8 mouse cellular contexts compared by ENCODE assay signal in genomic region chr19:58454261-58455060, GRCm38 (mm10). TPM values are rescaled to one million over a fixed set of nuclear protein-coding genes. Genes with fewer than 3 reads are reported as not detected.
DNase-seq lines count a peak whose midpoint lies in the region; ATAC-seq and TF ChIP-seq lines count a peak whose summit lies in the region.

No protein-coding gene starts in this region.

- WGBS in spleen, adult 2 months: 1% methylated on average over 61 of the region's 61 CpGs
- under 1% methylated on average over 60 of the region's 61 CpGs for WGBS in forebrain, embryonic 12.5 days
- under 1% methylated on average over 61 of the region's 61 CpGs for WGBS in heart, embryonic 16.5 days
- under 1% methylated on average over 60 of the region's 61 CpGs for WGBS in liver, embryonic 13.5 days (ENCODE audit: insufficient replicate concordance)

- no peaks in the 10 kb centered on the region for H3K36me3 ChIP-seq in spleen, adult 2 months (ENCODE audit: control insufficient read depth, insufficient read depth, low read length)
- no peaks in the 10 kb centered on the region for H3K36me3 ChIP-seq in forebrain, embryonic 12.5 days (replicated peaks)
- H3K36me3 ChIP-seq in heart, embryonic 16.5 days (ENCODE audit: control insufficient read depth, insufficient read depth): no peaks in the 10 kb centered on the region
- no peaks in the 10 kb centered on the region for H3K36me3 ChIP-seq in liver, embryonic 13.5 days

- peaks cover 15% of the 10 kb centered on the region for H3K27me3 ChIP-seq in spleen, adult 2 months (ENCODE audit: control insufficient read depth, insufficient read depth, low read length)
- peaks cover 82% of the 10 kb centered on the region for H3K27me3 ChIP-seq in forebrain, embryonic 12.5 days
- peaks cover 40% of the 10 kb centered on the region for H3K27me3 ChIP-seq in heart, embryonic 16.5 days (ENCODE audit: control insufficient read depth, insufficient read depth, low read length)
- peaks cover 76% of the 10 kb centered on the region for H3K27me3 ChIP-seq in liver, embryonic 13.5 days

- peak overlapping the region; percentile 95 for H3K4me2 ChIP-seq in forebrain, embryonic 12.5 days
- peak overlapping the region; percentile 100 for H3K4me2 ChIP-seq in heart, embryonic 16.5 days (ENCODE audit: low read depth, low read length)
- peak overlapping the region; percentile 62 for H3K4me2 ChIP-seq in liver, embryonic 13.5 days

- peaks cover 26% of the 10 kb centered on the region for H3K4me1 ChIP-seq in spleen, adult 2 months (ENCODE audit: control insufficient read depth, insufficient read depth, insufficient read length)
- peaks cover 66% of the 10 kb centered on the region for H3K4me1 ChIP-seq in forebrain, embryonic 12.5 days
- H3K4me1 ChIP-seq in heart, embryonic 16.5 days (ENCODE audit: control insufficient read depth, insufficient read depth, low read length): peaks cover 24% of the 10 kb centered on the region
- peaks cover 15% of the 10 kb centered on the region for H3K4me1 ChIP-seq in liver, embryonic 13.5 days (replicated peaks)

- DNase-seq in spleen, adult 2 months (ENCODE audit: low read depth in 1 of 2, low spot score in 2 of 2): peak in 1 of 2 experiments; percentile 6
- no peak for DNase-seq in spleen, adult 12 weeks (ENCODE audit: low spot score)
- peak; percentile 72 to 83 for DNase-seq in kidney, postnatal 4 days
- no peak for DNase-seq in liver, embryonic 13.5 days
- peak; percentile 75 for DNase-seq in neural tube, embryonic 10.5 days (ENCODE audit: extremely low spot score, low spot score)
- DNase-seq in thymus, postnatal 10 days (ENCODE audit: low spot score in 2 of 2): peak; percentile 38 to 65

- TF ChIP-seq CTCF in spleen, adult 2 months (IDR thresholded peaks at IDR 0.05; ENCODE audit: extremely low read depth, insufficient read depth, insufficient read length, insufficient replicate concordance): 0 out of 2 replicates have a peak, but pooled peaks have one; percentile 0

- peak; percentile 28 for ATAC-seq in forebrain, embryonic 12.5 days (ENCODE audit: low FRiP score)
- ATAC-seq in heart, embryonic 16.5 days (replicated peaks; ENCODE audit: extremely low read depth, insufficient read depth, low FRiP score): peak; percentile 38
- ATAC-seq in liver, embryonic 13.5 days (ENCODE audit: low read depth): peak; percentile 14; the same call in 1 of the 2 replicates

- H3K4me3 ChIP-seq in spleen, adult 2 months (ENCODE audit: extremely low read depth, insufficient read depth, insufficient read length): peak overlapping the region; percentile 57
- H3K4me3 ChIP-seq in forebrain, embryonic 12.5 days (replicated peaks): peak overlapping the region; percentile 53
- H3K4me3 ChIP-seq in heart, embryonic 16.5 days (ENCODE audit: low read length): peak overlapping the region; percentile 68
- peak overlapping the region; percentile 51 for H3K4me3 ChIP-seq in liver, embryonic 13.5 days (replicated peaks)

- H3K27ac ChIP-seq in spleen, adult 2 months (ENCODE audit: insufficient read depth, low read length): no peak overlapping the region
- peak overlapping the region; percentile 31; the same call in 1 of the 2 replicates for H3K27ac ChIP-seq in forebrain, embryonic 12.5 days
- H3K27ac ChIP-seq in heart, embryonic 16.5 days (ENCODE audit: low read length): peak overlapping the region; percentile 34; the same call in 1 of the 2 replicates
- no peak overlapping the region for H3K27ac ChIP-seq in liver, embryonic 13.5 days

- TF ChIP-seq POLR2A in spleen, adult 2 months (IDR thresholded peaks at IDR 0.05; ENCODE audit: low read depth, low read length): no peak

- H3K9ac ChIP-seq in forebrain, embryonic 12.5 days: peak overlapping the region; percentile 61
- H3K9ac ChIP-seq in heart, embryonic 16.5 days (ENCODE audit: low read length): peak overlapping the region; percentile 68
- H3K9ac ChIP-seq in liver, embryonic 13.5 days: peak overlapping the region; percentile 43; the same call in 1 of the 2 replicates

- no peaks in the 10 kb centered on the region for H3K9me3 ChIP-seq in forebrain, embryonic 12.5 days
- no peaks in the 10 kb centered on the region for H3K9me3 ChIP-seq in heart, embryonic 16.5 days (replicated peaks; ENCODE audit: control insufficient read depth, low read length)
- H3K9me3 ChIP-seq in liver, embryonic 13.5 days (replicated peaks): no peaks in the 10 kb centered on the region

RNA-seq across cellular contexts. Expression of gene Gfra1, which starts 1.2 kb away (rescaled TPM):
- polyA plus RNA-seq in spleen, adult 2 months (2012; rRNA removed): 0.09 and 0.82 TPM in 2 replicates
- 16.7 and 23.9 TPM in 2 replicates for polyA plus RNA-seq in forebrain, embryonic 12.5 days (2016; fragmentation: Nextera tagmentation; extraction: Ambion mirVana)
- polyA plus RNA-seq in heart, embryonic 16.5 days (2015; fragmentation: Nextera tagmentation; extraction: Ambion mirVana): 6.6 and 13.1 TPM in 2 replicates
- polyA plus RNA-seq in liver, embryonic 13.5 days (2015; fragmentation: Nextera tagmentation; extraction: Ambion mirVana): 5.8 and 7.3 TPM in 2 replicates

RNA-seq across cellular contexts. Expression of gene Ccdc172, which starts 57.3 kb away (rescaled TPM):
- polyA plus RNA-seq in spleen, adult 2 months (2012; rRNA removed): not detected in 2 replicates
- polyA plus RNA-seq in forebrain, embryonic 12.5 days (2016; fragmentation: Nextera tagmentation; extraction: Ambion mirVana): not detected in 2 replicates
- not detected in 2 replicates for polyA plus RNA-seq in heart, embryonic 16.5 days (2015; fragmentation: Nextera tagmentation; extraction: Ambion mirVana)
- polyA plus RNA-seq in liver, embryonic 13.5 days (2015; fragmentation: Nextera tagmentation; extraction: Ambion mirVana): not detected in 2 replicates

Comparison
In these comparisons a context has a peak if more than half of its experiments do, and no peak if none do; other contexts are left out.
1. DNase-seq: peak in kidney, postnatal 4 days (2 of 2), neural tube, embryonic 10.5 days (single experiment) and thymus, postnatal 10 days (2 of 2); none in spleen, adult 12 weeks (single experiment) and liver, embryonic 13.5 days (single experiment).
2. H3K27ac ChIP-seq: peak in forebrain, embryonic 12.5 days (single experiment) and heart, embryonic 16.5 days (single experiment); none in spleen, adult 2 months (single experiment) and liver, embryonic 13.5 days (single experiment).
3. Peak in every context shown above with its lines, with median percentiles within 50 percentile points of each other: H3K4me3 ChIP-seq, ATAC-seq, H3K4me2 ChIP-seq and H3K9ac ChIP-seq.